Mouse (Mus musculus): ENCODE measurements around the gene Pgd. TPM values are rescaled to one million over a fixed set of nuclear protein-coding genes. Genes with fewer than 3 reads are reported as not detected.
"Not testable (repeated sequence)": the region's sequence is repeated elsewhere in the genome, so short reads cannot be mapped to it uniquely, and the experiment has no call there.

Pgd gene
- total RNA-seq, 2 experiments from 2014 or later: 42.5 to 45.3 TPM

- DNase-seq (ENCODE audit: low spot score in 2 of 2): no peak
- intact Hi-C loops (cut with DNase I): no loop called here
These were observed 5.0 kb upstream of the Pgd start for GRCm38 (mm10) chr4:149171581-149171981.

DNA sequence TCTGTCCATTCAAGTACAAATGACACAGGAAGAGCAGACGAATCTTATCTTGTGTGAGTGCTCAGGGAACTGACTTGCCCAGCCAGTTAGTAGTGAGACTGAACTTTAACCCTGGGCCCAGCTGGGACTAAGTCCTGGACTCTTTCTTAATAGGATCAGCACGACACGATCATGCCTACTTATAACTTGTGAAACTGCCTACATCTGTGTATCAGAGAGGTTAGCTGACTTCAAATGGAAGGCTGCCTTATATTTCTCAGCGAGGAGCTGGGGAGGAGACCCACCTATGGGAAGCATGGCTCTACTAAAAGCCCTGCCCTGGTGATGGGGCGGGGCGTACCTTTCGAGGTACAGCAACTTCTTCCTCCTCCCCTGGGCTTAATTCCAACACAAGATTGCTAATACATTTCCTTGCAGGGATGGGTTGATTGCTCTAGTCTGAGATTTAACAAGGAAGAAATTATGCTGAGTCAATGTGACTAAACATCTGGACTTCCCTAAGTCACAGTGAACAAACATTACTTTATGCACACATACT lies 3.9 kb upstream of the Pgd start:
- DNase-seq (ENCODE audit: low spot score in 2 of 2): no peak
- intact Hi-C loops (cut with DNase I): no loop called here

- DNase-seq (ENCODE audit: low spot score in 2 of 2): not testable (repeated sequence)
These were observed 3.4 kb upstream of the Pgd start for GRCm38 (mm10) chr4:149169926-149170325.

DNA sequence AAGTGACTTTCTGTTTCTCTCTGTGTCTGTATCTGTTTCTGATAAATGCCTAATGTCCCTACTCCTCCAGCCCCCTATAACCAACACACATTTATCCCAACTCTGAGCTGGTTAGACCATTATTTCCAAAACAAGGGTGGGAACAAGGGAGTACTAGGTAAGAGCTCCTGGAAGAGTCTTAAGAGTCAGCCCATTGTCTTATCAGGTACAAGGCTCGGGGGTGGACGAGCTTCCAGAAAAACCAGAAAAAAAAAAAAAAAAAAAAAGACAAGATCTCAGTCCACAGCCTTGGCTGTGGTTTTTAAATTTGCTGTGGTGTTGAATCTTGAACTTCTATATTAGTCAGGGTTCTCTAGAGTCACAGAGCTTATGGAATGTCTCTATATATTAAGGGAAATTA lies 1.4 kb upstream of the Pgd start:
- intact Hi-C loops (cut with DNase I): no loop called here
- DNase-seq (ENCODE audit: low spot score in 2 of 2): no peak

More at GRCm38 (mm10) chr4:149169926-149170325, 3.4 kb upstream of the Pgd start:
- intact Hi-C loops (cut with DNase I): not testable (repeated sequence)

- peak in 1 of 2 experiments; percentile 37 for DNase-seq (ENCODE audit: low spot score in 2 of 2)
- intact Hi-C loops (cut with DNase I): no loop called here
These were observed 513 bp upstream of the Pgd start for GRCm38 (mm10) chr4:149166957-149167611.

DNA sequence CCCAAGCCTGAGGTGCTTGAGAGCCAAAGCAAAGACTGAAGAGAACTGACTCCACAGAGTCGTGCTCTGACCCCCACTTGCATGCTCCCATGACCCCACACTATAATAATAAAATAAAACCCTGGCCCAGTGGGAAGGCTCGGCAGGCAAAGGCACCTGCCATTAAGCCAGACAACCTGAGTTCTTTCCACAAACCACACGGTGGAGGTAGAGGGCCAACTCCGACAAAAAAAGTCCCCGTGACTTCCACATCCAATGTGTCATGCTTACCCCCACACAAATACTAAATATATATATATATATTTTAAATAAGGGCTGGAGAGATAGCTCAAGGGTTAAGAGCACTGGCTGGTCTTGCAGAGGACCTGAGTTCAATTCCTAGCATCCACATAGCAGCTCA lies 2.4 kb downstream of the Pgd start:
- DNase-seq (ENCODE audit: low spot score in 2 of 2): no peak
- intact Hi-C loops (cut with DNase I): no loop called here

GRCm38 (mm10) chr4:149163196-149163595 lies 3.4 kb downstream of the Pgd start:
- no peak for DNase-seq (ENCODE audit: low spot score in 2 of 2)
- intact Hi-C loops (cut with DNase I): no loop called here

DNA sequence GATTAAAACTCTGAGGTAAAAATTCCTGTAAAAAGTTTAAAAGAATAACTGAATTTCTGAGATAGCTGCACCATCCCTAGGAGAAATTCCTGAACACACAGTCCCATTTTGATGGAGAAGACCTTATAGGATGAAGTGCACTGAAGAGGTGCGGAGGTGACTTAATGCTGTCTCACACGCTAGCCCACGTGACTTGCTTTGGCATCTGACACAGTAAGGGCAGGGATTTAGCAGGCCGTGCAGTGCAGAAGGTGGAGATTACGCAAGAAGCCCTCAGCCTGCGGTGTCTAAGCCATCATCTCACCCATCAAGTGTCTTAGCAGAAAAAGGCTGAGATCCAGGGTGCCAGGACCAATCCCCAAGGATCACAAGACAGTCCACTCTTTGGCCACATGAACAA lies 5.4 kb downstream of the Pgd start:
- intact Hi-C loops (cut with DNase I): no loop called here
- no peak for DNase-seq (ENCODE audit: low spot score in 2 of 2)

DNA sequence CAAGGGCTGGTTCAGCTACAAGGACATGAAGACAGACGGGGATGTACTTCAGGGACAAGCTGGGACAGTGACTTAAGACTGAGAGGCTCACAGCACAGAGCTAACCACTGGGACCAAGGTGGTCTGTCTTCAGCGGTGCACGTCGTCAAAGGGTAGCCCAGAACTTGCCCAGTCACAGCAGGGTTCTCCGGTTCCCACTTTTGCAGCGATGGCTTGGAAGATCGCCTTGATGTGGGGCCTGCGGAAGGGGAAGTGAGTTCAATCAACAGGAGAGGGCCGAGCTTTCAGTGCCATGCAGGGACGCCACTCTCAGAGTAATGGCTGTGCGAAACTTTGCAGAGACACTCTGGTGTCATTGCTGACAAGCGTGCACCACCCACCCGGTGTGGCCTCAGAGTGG lies 6.7 kb downstream of the Pgd start:
- intact Hi-C loops (cut with DNase I): no loop called here
- DNase-seq (ENCODE audit: low spot score in 2 of 2): no peak

- intact Hi-C loops (cut with DNase I): no loop called here
- DNase-seq (ENCODE audit: low spot score in 2 of 2): no peak
These were observed 7.4 kb downstream of the Pgd start for GRCm38 (mm10) chr4:149159203-149159602.

- intact Hi-C loops (cut with DNase I): no loop called here
- no peak for DNase-seq (ENCODE audit: low spot score in 2 of 2)
These were observed 9.1 kb downstream of the Pgd start for GRCm38 (mm10) chr4:149157415-149157973.

DNA sequence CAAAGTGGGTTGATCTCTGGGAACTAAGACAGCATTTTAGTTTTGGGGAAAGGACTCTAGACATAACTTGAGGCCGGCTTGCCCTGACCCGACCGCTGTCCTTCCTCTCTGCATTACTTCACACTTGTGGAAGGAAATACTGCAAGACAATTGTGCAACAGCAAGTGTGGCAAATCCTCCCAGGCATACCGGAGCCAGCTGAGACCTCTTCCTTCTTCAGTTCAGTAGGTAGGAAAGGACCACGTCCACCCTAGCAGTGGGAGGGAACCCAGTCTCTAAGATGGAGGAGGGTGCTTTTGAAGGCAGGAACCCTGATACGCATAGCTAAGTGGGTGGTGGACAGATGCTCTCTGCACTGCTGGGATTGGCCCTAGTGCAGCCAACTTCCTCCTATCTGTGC lies 10.9 kb downstream of the Pgd start:
- DNase-seq (ENCODE audit: low spot score in 2 of 2): no peak
- intact Hi-C loops (cut with DNase I): no loop called here

DNA sequence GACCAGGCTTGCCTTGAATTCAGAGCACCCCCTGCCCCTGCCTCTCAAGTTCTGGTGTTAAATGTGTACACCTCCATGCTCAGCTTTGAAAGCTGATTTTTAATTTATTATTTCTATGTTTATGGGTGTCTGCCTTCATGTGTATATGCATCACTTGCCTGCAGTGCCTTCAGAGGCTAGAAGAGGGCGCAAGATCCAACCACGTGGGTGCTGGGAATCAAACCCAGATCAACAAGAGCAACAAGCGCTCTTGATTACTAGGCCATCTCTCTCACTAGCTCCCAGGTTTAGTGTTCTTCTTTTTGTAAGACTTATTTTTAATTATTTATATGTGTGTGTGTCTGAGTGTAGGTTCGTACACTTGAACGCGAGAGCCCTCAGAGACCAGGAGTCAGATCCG lies 11.7 kb downstream of the Pgd start:
- intact Hi-C loops (cut with DNase I): no loop called here
- no peak for DNase-seq (ENCODE audit: low spot score in 2 of 2)

- intact Hi-C loops (cut with DNase I): no loop called here
- no peak for DNase-seq (ENCODE audit: low spot score in 2 of 2)
These were observed 15.8 kb downstream of the Pgd start for GRCm38 (mm10) chr4:149150721-149151120.

DNA sequence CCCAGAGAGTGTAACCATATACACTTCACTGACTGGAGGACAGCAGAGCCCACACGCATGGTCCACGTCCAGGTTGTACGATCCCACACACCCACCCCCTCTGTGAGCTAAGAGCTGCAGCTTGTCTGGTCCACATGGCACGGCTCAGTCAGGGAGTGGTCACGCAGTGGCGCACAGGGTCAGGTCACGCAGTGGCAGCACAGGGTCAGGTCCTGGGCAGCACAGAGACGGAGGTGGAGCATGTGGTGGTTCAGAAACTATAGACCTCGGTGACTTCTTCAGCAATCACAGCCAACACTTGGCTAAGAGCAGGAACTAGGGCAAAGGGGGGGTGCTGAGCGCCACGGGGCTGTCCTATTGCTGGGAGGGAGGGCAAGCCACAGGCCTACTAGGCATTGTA lies 16.3 kb downstream of the Pgd start:
- intact Hi-C loops (cut with DNase I): no loop called here
- no peak for DNase-seq (ENCODE audit: low spot score in 2 of 2)

DNA sequence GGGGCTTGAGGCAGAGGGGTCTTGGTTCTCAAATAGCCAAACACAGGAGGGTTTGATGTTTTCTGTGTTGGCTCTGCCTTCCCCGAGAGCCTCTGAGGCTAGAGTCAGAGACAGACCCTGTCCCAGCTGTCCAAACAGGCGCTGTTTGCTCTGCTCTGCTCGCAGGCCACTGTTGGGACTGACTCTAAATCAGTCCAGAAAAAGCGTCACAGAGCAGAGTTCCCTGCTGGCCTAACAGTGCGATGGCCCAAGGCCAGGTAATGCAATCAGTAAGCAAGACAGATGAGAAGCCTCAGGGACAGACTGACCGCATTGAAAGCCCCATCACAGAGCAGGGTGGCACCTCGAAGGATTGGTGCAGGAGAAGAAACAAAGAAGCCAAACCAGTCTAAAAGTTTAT lies 17.0 kb downstream of the Pgd start:
- DNase-seq (ENCODE audit: low spot score in 2 of 2): no peak
- intact Hi-C loops (cut with DNase I): loop anchor here (10.0 kb wide), 1 partner anchor 395 kb away; no protein-coding TSS in a partner anchor

DNA sequence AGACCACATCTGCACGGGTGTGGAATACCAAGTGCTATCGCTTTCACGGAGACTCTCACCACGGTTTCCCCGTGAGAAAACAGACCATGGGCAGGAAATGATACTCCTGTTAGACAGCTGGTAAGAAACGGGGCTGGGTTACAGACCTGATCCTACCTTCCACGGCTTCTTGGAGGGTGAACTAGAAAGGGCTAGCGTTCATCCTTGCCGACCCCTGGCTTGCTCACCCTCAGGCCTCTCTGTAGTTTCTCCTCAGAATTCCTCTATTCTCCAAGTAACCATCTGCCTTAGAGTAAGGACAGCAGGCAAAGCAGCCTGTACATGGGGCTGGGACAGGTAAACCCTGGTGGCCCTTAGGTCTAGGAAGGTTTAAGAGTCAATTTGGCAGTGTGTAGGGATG lies 17.4 kb downstream of the Pgd start:
- intact Hi-C loops (cut with DNase I): loop anchor here (10.0 kb wide), 1 partner anchor 396 kb away; no protein-coding TSS in a partner anchor
- no peak for DNase-seq (ENCODE audit: low spot score in 2 of 2)

- intact Hi-C loops (cut with DNase I): loop anchor here (10.0 kb wide), 1 partner anchor 397 kb away; no protein-coding TSS in a partner anchor
These were observed 18.5 kb downstream of the Pgd start for GRCm38 (mm10) chr4:149148084-149148483.

DNA sequence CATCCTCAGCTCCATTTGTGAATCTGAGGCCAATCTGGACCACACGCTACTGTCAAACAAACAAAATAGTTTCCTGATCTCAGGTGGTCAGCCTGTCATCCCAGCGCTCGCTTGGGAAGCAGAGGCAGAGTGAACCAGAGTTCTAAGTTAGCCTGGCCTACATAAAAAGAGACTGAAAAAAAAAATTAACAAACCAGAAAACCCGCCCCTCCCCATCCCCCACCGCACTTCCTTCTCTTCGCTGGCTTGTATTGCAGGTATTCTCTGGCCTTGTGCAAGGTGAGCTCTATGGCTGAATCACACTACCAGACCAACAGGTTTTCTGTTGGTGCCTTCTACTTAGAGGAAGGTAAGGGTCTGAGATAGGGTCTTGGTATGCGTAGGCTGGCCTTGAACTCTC lies 19.0 kb downstream of the Pgd start:
- intact Hi-C loops (cut with DNase I): loop anchor here (10.0 kb wide), 1 partner anchor 397 kb away; no protein-coding TSS in a partner anchor
- DNase-seq (ENCODE audit: low spot score in 2 of 2): no peak

More at GRCm38 (mm10) chr4:149148084-149148483, 18.5 kb downstream of the Pgd start:
- DNase-seq (ENCODE audit: low spot score in 2 of 2): no peak

DNA sequence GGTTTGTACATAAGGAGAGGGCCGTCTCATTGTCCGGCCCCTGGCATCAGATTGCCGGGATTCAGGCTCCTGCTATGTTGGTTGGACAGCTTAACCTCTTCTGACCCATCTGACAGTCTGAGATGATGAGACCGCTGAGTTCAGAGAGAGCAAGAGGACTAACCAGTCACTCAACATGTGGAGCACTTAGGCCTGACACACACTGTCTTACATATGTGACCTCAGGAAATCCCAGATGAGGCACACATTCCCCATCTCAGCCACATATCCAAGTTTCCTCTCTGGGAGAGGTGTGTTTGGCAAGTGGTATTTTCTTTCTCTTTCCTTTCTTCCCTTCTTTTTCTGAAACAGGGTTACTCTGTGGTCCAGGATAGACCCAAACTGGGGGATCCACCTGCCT lies 21.4 kb downstream of the Pgd start:
- DNase-seq (ENCODE audit: low spot score in 2 of 2): no peak
- intact Hi-C loops (cut with DNase I): loop anchor here (10.0 kb wide), 1 partner anchor 400 kb away; no protein-coding TSS in a partner anchor

- intact Hi-C loops (cut with DNase I): loop anchor here (10.0 kb wide), 1 partner anchor 400 kb away; no protein-coding TSS in a partner anchor
- DNase-seq (ENCODE audit: low spot score in 2 of 2): peak; percentile 87
These were observed 22.1 kb downstream of the Pgd start for GRCm38 (mm10) chr4:149144459-149144858.

Data from left cerebral cortex, postnatal 14 days (tissue).